Mouse (Mus musculus) heart, adult 18-20 months (tissue): Measurements from ENCODE around the gene Spsb1. TPM values are rescaled to one million over a fixed set of nuclear protein-coding genes. Genes with fewer than 3 reads are reported as not detected.

Source experiments
- DNase-seq, 2 experiments: peaks; one replicate each; pipeline ENCODE4 v3.0.0; 2021 to 2022; ENCODE audit warnings: mixed read lengths in 1 of 2
- long read RNA-seq, 2 experiments: library from polyadenylated mRNA; stranded (forward); transcript quantifications; one replicate each; pipeline ENCODE4 v2.0.0; 2021
- total RNA-seq, 2 experiments: library from RNA; stranded (reverse); gene quantifications; 2 replicates each; pipeline ENCODE4 v1.2.3; 2021

The Spsb1 gene
- 10 to 100 TPM; 34.1 to 41.4 TPM for total RNA-seq
- long read RNA-seq, experiment 1, transcript Spsb1-201 (3 exons, 3,092 nt), result major isoform, 9 of 16 reads
- long read RNA-seq, experiment 1, partial matches to known transcripts, result 0 of 16 reads
- long read RNA-seq, experiment 1, other reads (novel, unspliced or antisense), result 6 of 16 reads
- long read RNA-seq, experiment 2, transcript Spsb1-201 (3 exons, 3,092 nt), result major isoform, 5 of 11 reads
- long read RNA-seq, experiment 2, partial matches to known transcripts, result 0 of 11 reads
- long read RNA-seq, experiment 2, other reads (novel, unspliced or antisense), result 6 of 11 reads

GRCm38 (mm10) chr4:149954893-149955439 lies at the start of gene Spsb1:
Gene Spsb1 (minus strand): TSS chr4:149955043.
- peak; percentile 98 to 100 for DNase-seq

GRCm38 (mm10) chr4:150003641-150004040 lies 48.8 kb upstream of the Spsb1 start:
- peak in 1 of 2 experiments; percentile 36 for DNase-seq

GRCm38 (mm10) chr4:150003021-150003580 lies 48.3 kb upstream of the Spsb1 start:
- peak; percentile 62 to 65 for DNase-seq

- DNase-seq, result peak; percentile 56 to 62
Measured at GRCm38 (mm10) chr4:150002021-150002528, 47.2 kb upstream of the Spsb1 start.

- DNase-seq, result peak in 1 of 2 experiments; percentile 47
Measured at GRCm38 (mm10) chr4:150001221-150001860, 46.5 kb upstream of the Spsb1 start.

- peak in 1 of 2 experiments; percentile 45 for DNase-seq
Measured at GRCm38 (mm10) chr4:149999931-150000555, 45.2 kb upstream of the Spsb1 start.

- peak in 1 of 2 experiments; percentile 38 for DNase-seq
Measured at GRCm38 (mm10) chr4:149999510-149999900, 44.7 kb upstream of the Spsb1 start.

- peak; percentile 80 to 88 for DNase-seq
Measured at GRCm38 (mm10) chr4:149998786-149999509, 44.1 kb upstream of the Spsb1 start.

GRCm38 (mm10) chr4:149997999-149998398 lies 43.2 kb upstream of the Spsb1 start:
- DNase-seq, result no peak

GRCm38 (mm10) chr4:149996440-149996839 lies 41.6 kb upstream of the Spsb1 start:
- DNase-seq, result peak in 1 of 2 experiments; percentile 35

GRCm38 (mm10) chr4:149995911-149996310 lies 41.1 kb upstream of the Spsb1 start:
- no peak for DNase-seq

- DNase-seq, result no peak
Measured at GRCm38 (mm10) chr4:149994218-149994617, 39.4 kb upstream of the Spsb1 start.

GRCm38 (mm10) chr4:149992670-149993032 lies 37.8 kb upstream of the Spsb1 start:
- no peak for DNase-seq

GRCm38 (mm10) chr4:149991755-149992669 lies 37.2 kb upstream of the Spsb1 start:
- no peak for DNase-seq

GRCm38 (mm10) chr4:149990954-149991633 lies 36.3 kb upstream of the Spsb1 start:
- DNase-seq, result no peak

- peak; percentile 76 to 82 for DNase-seq
Measured at GRCm38 (mm10) chr4:149990212-149990953, 35.5 kb upstream of the Spsb1 start.

GRCm38 (mm10) chr4:149988931-149989556 lies 34.2 kb upstream of the Spsb1 start:
- DNase-seq, result peak; percentile 92 to 94

- no peak for DNase-seq
Measured at GRCm38 (mm10) chr4:149988301-149988700, 33.5 kb upstream of the Spsb1 start.
